Mouse (Mus musculus) G1E (cell line): ENCODE results near the gene Ccdc141.

Experiments used
- CTCF ChIP-seq: IDR thresholded peaks from 2 replicates; pipeline ENCODE4 v1.5.1; 2012; ENCODE audit warnings: low read depth, low read length, inconsistent platforms, mixed read lengths
- GATA1 ChIP-seq: IDR thresholded peaks from 2 replicates; pipeline ENCODE4 v1.6.1; 2012; ENCODE audit warnings: borderline replicate concordance, low read length, inconsistent platforms, mixed read lengths

DNA sequence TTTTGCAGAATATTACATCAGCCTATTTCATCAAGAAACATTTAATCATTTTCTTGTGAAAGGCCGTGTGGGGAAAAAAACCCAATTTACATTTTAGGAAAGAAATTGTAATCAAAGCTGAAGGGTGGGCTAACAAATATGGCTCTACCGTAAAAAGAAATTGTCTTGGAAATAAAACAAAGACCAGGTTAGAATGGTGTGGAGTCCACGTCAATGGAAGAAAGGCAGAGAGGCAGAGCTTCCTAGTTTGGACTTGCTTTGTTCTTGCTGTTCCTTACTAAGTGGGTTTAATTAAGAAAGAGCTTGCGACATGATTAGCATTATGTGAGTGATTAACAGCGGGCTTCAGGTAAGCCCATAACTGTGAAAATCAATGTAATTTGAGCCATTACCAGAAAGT lies 199.4 kb downstream of the Ccdc141 start:
- TF ChIP-seq CTCF (no peak), GATA1 (no peak)
